Mouse (Mus musculus): ENCODE measurements around the gene Stap2.

Gene Stap2

GRCm38 (mm10) chr17:56005415-56006061 is at the start of gene Stap2, which contains the start of gene Mpnd:
TSS of gene Stap2 (minus strand) at chr17:56005584.
TSS of gene Mpnd (plus strand) at chr17:56005711.
- peak; percentile 69 to 78 for DNase-seq

- no peak for DNase-seq
Measured at GRCm38 (mm10) chr17:56054938-56055337, 49.6 kb upstream of the Stap2 start.

- no peak for DNase-seq
Measured at GRCm38 (mm10) chr17:56051369-56051768, 46.0 kb upstream of the Stap2 start.

- DNase-seq: no peak
Measured at GRCm38 (mm10) chr17:56040857-56041163, 35.4 kb upstream of the Stap2 start.

GRCm38 (mm10) chr17:56040030-56040856 is 34.9 kb upstream of the Stap2 start, which contains the start of gene Chaf1a:
TSS of gene Chaf1a (plus strand) at chr17:56040439.
- DNase-seq: peak; percentile 98

- DNase-seq: no peak
Measured at GRCm38 (mm10) chr17:56039345-56039744, 34.0 kb upstream of the Stap2 start.

GRCm38 (mm10) chr17:56038583-56039261 is 33.3 kb upstream of the Stap2 start:
- DNase-seq: no peak

- no peak for DNase-seq
Measured at GRCm38 (mm10) chr17:56036901-56037287, 31.5 kb upstream of the Stap2 start.

- peak; percentile 99 to 100 for DNase-seq
Measured at GRCm38 (mm10) chr17:56036176-56036900, 31.0 kb upstream of the Stap2 start, which contains the start of gene Sh3gl1. TSS of gene Sh3gl1 (minus strand) at chr17:56036635.

GRCm38 (mm10) chr17:56035216-56035615 is 29.8 kb upstream of the Stap2 start:
- no peak for DNase-seq

- DNase-seq: no peak
Measured at GRCm38 (mm10) chr17:56034726-56035100, 29.3 kb upstream of the Stap2 start.

- peak in 1 of 2 experiments; percentile 24 for DNase-seq
Measured at GRCm38 (mm10) chr17:56034040-56034725, 28.8 kb upstream of the Stap2 start.

GRCm38 (mm10) chr17:56032831-56033230 is 27.4 kb upstream of the Stap2 start:
- peak in 1 of 2 experiments; percentile 29 for DNase-seq

- DNase-seq: peak in 1 of 2 experiments; percentile 30
Measured at GRCm38 (mm10) chr17:56032127-56032733, 26.8 kb upstream of the Stap2 start.

GRCm38 (mm10) chr17:56031431-56031830 is 26.0 kb upstream of the Stap2 start:
- peak in 1 of 2 experiments; percentile 21 for DNase-seq

- DNase-seq: peak; percentile 28 to 48
Measured at GRCm38 (mm10) chr17:56030919-56031318, 25.5 kb upstream of the Stap2 start.

- DNase-seq: no peak
Measured at GRCm38 (mm10) chr17:56030238-56030870, 25.0 kb upstream of the Stap2 start.

GRCm38 (mm10) chr17:56027801-56028441 is 22.5 kb upstream of the Stap2 start:
- no peak for DNase-seq

- no peak for DNase-seq
Measured at GRCm38 (mm10) chr17:56026881-56027280, 21.5 kb upstream of the Stap2 start.

- DNase-seq: no peak
Measured at GRCm38 (mm10) chr17:56026303-56026702, 20.9 kb upstream of the Stap2 start.

GRCm38 (mm10) chr17:56024931-56025330 is 19.5 kb upstream of the Stap2 start:
- no peak for DNase-seq
